Mouse (Mus musculus): ENCODE measurements around the gene Cd3eap. TPM values are rescaled to one million over a fixed set of nuclear protein-coding genes. Genes with fewer than 3 reads are reported as not detected.

Cd3eap gene
- total and polyA plus RNA-seq, 3 experiments, result 43.9 to 49.8 TPM; not detected in 1

- TF ChIP-seq POLR2AphosphoS2 (IDR thresholded peaks at IDR 0.05; ENCODE audit: low read length) (no peak), RCOR1 (IDR thresholded peaks at IDR 0.05; ENCODE audit: low read depth, low read length) (no peak), HCFC1 (IDR thresholded peaks at IDR 0.05; ENCODE audit: low read depth, low read length) (no peak), GABPA (IDR thresholded peaks at IDR 0.05; ENCODE audit: low read depth, low read length) (no peak), GATA1 (IDR thresholded peaks at IDR 0.05; ENCODE audit: low read depth, low read length) (no peak), USF2 (IDR thresholded peaks at IDR 0.05; ENCODE audit: borderline replicate concordance in 1 of 2, insufficient read depth in 1 of 2, low read depth in 1 of 2, low read length in 2 of 2) (no peak), MXI1 (IDR thresholded peaks at IDR 0.05; ENCODE audit: low read depth, low read length) (no peak), TAL1 (IDR thresholded peaks at IDR 0.05; ENCODE audit: low read length) (no peak), ETS1 (IDR thresholded peaks at IDR 0.05; ENCODE audit: low read depth, low read length) (no peak), MYC (IDR thresholded peaks at IDR 0.05; ENCODE audit: low read depth, low read length) (no peak), ELF1 (IDR thresholded peaks at IDR 0.05; ENCODE audit: low read depth, low read length) (no peak), CHD2 (IDR thresholded peaks at IDR 0.05; ENCODE audit: low read length) (no peak), ZNF384 (IDR thresholded peaks at IDR 0.05; ENCODE audit: low read depth, low read length) (no peak), SMC3 (IDR thresholded peaks at IDR 0.05; ENCODE audit: low read depth, low read length) (no peak)
- peaks cover 0 to 2% of the 10 kb centered on the region in 2 experiments; a peak in 1 of 4 replicates for H3K36me3 ChIP-seq (ENCODE audit: control insufficient read depth in 1 of 2, insufficient read depth in 2 of 2, low read length in 2 of 2)
These were observed 4.3 kb downstream of the Cd3eap start for GRCm38 (mm10) chr7:19354991-19355390.

GRCm38 (mm10) chr7:19350221-19350620 is 9.1 kb downstream of the Cd3eap start:
- DNase-seq (ENCODE audit: low read depth, low spot score), result no peak
- no peaks in the 10 kb centered on the region for H3K27me3 ChIP-seq (ENCODE audit: control insufficient read depth in 1 of 2, insufficient read depth in 2 of 2, low read length in 2 of 2)
- H3K4me1 ChIP-seq (ENCODE audit: control insufficient read depth in 1 of 2, insufficient read depth in 2 of 2, low read length in 2 of 2), result peaks cover 0 to 5% of the 10 kb centered on the region in 2 experiments; a peak in 1 of 4 replicates
- no peak overlapping the region for H3K4me3 ChIP-seq (ENCODE audit: control insufficient read depth in 1 of 2, insufficient read depth in 1 of 2, low read depth in 2 of 2, low read length in 2 of 2)
- no peaks in the 10 kb centered on the region; a peak in 2 of 4 replicates for H3K36me3 ChIP-seq (ENCODE audit: control insufficient read depth in 1 of 2, insufficient read depth in 2 of 2, low read length in 2 of 2)
- H3K9me3 ChIP-seq (replicated peaks; ENCODE audit: insufficient read depth, low read length), result no peaks in the 10 kb centered on the region
- TF ChIP-seq GABPA (IDR thresholded peaks at IDR 0.05; ENCODE audit: low read depth, low read length) (no peak), ETS1 (IDR thresholded peaks at IDR 0.05; ENCODE audit: low read depth, low read length) (no peak), TBP (IDR thresholded peaks at IDR 0.05; ENCODE audit: low read depth, low read length) (no peak), POLR2A (IDR thresholded peaks at IDR 0.05; ENCODE audit: control insufficient read depth in 1 of 2, insufficient read depth in 1 of 2, low read depth in 1 of 2, low read length in 2 of 2, poor library complexity in 1 of 2) (no peak), BHLHE40 (IDR thresholded peaks at IDR 0.05; ENCODE audit: borderline replicate concordance, low read depth, low read length) (no peak), MYB (IDR thresholded peaks at IDR 0.05; ENCODE audit: low read depth, low read length) (no peak), MYC (IDR thresholded peaks at IDR 0.05; ENCODE audit: low read depth, low read length) (no peak), USF2 (IDR thresholded peaks at IDR 0.05; ENCODE audit: borderline replicate concordance in 1 of 2, insufficient read depth in 1 of 2, low read depth in 1 of 2, low read length in 2 of 2) (no peak), TCF12 (IDR thresholded peaks at IDR 0.05; ENCODE audit: low read depth, low read length) (no peak), MAZ (IDR thresholded peaks at IDR 0.05; ENCODE audit: low read depth, low read length) (no peak), CTCF (IDR thresholded peaks at IDR 0.05 in 2 of 3, conservative IDR thresholded peaks at IDR 0.05 in 1 of 3; ENCODE audit: control insufficient read depth in 1 of 3, insufficient read depth in 1 of 3, low read depth in 2 of 3, low read length in 3 of 3, poor library complexity in 1 of 3, severe bottlenecking in 1 of 3) (no peak), KAT2A (conservative IDR thresholded peaks at IDR 0.05; ENCODE audit: low read depth, low read length) (no peak), HCFC1 (IDR thresholded peaks at IDR 0.05; ENCODE audit: low read depth, low read length) (no peak), NRF1 (IDR thresholded peaks at IDR 0.05; ENCODE audit: insufficient read depth, low read depth, low read length, poor library complexity, severe bottlenecking) (no peak), NELFE (IDR thresholded peaks at IDR 0.05; ENCODE audit: low read depth, low read length) (no peak), RAD21 (IDR thresholded peaks at IDR 0.05; ENCODE audit: low read depth, low read length) (no peak), MEF2A (IDR thresholded peaks at IDR 0.05; ENCODE audit: extremely low read depth, insufficient replicate concordance, low read depth, low read length, poor library complexity, severe bottlenecking) (no peak), SMC3 (IDR thresholded peaks at IDR 0.05; ENCODE audit: low read depth, low read length) (no peak)
- H3K79me2 ChIP-seq (ENCODE audit: control insufficient read depth, insufficient read depth, low read length, poor library complexity), result no peaks in the 10 kb centered on the region
- no peak overlapping the region for H3K9ac ChIP-seq (ENCODE audit: control insufficient read depth, low read depth, low read length, poor library complexity, severe bottlenecking)
- no peak overlapping the region for H3K27ac ChIP-seq (ENCODE audit: control insufficient read depth, low read depth, low read length)

More at GRCm38 (mm10) chr7:19354991-19355390, 4.3 kb downstream of the Cd3eap start:
- no peak for DNase-seq (ENCODE audit: low read depth, low spot score)
- no peak overlapping the region for H3K27ac ChIP-seq (ENCODE audit: control insufficient read depth, low read depth, low read length)
- H3K9ac ChIP-seq (ENCODE audit: control insufficient read depth, low read depth, low read length, poor library complexity, severe bottlenecking), result no peak overlapping the region
- H3K4me3 ChIP-seq (ENCODE audit: control insufficient read depth in 1 of 2, insufficient read depth in 1 of 2, low read depth in 2 of 2, low read length in 2 of 2), result no peak overlapping the region
- peaks cover 10% of the 10 kb centered on the region for H3K79me2 ChIP-seq (ENCODE audit: control insufficient read depth, insufficient read depth, low read length, poor library complexity)
- H3K4me1 ChIP-seq (ENCODE audit: control insufficient read depth in 1 of 2, insufficient read depth in 2 of 2, low read length in 2 of 2), result peaks cover 0 to 8% of the 10 kb centered on the region in 2 experiments; a peak in 1 of 4 replicates
- no peaks in the 10 kb centered on the region for H3K9me3 ChIP-seq (replicated peaks; ENCODE audit: insufficient read depth, low read length)
- no peaks in the 10 kb centered on the region for H3K27me3 ChIP-seq (ENCODE audit: control insufficient read depth in 1 of 2, insufficient read depth in 2 of 2, low read length in 2 of 2)

Data from MEL (cell line).